Mouse (Mus musculus) forelimb bud, embryonic 11.5 days (tissue): ENCODE data around the gene 2010003K11Rik.

Source experiments
- DNase-seq: peaks from one replicate; pipeline ENCODE4 v3.0.0-alpha.2; 2012; ENCODE audit warnings: low read depth, low spot score

2010003K11Rik gene

GRCm38 (mm10) chr19:4497263-4497973, 965 bp downstream of the 2010003K11Rik start:
- DNase-seq: peak; percentile 87

DNA sequence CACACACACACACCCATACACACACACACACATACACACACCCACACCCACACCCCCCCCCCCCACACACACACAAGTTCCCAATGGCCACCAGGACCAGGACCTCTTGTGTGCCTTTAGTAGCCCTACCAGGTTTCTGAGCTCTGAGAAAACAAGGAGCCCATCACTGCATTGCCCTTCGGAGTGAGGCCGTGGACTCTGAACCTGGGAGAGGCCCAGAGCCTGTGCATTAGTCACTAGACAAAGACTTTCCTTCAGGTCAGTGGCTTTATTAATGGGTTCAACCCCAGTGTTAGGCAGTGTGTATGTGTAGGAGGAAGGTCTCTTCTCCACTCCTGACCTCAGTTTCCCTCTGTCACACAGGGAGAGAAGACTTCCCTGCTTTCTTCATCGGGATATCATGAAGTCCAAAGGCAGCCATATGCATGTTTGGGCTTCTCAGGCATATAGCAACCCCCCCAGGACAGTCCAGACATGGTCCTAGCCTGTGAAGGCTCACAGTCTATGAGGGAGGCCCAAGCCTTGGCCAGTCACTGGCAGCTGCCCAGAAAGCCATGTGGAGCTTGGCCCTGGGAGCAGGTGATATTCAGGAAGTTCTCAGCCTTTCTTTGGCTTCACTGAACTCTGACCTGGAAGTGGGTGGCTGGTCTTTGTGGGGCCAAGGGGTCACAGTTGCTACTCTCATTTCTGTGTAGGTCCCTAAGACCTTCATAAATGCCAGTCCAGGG, 1.7 kb downstream of the 2010003K11Rik start:
- DNase-seq: no peak

DNA sequence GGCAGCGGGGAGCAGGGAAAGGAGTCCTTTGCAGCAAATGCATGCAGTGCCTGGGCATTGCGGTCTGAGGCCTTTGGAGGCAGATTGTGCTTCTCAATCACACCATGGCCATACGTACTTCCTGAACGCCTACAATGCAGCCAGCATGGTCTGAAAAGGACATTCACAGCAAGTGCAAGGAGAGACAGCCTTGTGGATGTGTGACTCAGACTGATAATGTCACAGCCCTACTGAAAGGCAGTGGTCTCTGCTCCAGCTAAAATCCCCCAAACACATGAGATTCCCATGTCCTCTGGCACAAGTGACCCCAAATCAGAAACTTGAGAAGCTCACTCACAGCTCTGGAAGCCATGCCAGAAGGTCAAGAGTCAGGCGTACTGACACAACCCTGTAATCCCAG, 2.6 kb downstream of the 2010003K11Rik start:
- no peak for DNase-seq

DNA sequence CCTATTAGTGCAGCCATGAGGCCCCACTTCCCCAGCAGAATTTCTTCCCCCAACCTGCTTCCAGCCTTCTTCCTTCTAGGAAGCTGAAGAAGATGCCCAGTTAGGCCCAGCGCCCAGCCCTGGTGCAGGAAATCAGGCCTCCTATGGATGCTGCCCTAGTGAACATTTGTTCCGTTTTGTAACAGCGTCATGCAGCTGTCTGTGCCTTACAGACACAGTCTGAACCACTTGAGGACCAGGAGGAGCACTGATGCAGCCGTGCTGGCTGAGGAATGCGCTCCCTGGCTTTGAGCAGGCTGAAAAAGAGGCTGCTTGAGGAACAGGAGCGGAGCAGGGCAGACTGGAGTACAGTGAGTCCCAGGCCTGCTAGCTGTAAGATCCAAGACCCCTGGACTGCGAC, 3.7 kb downstream of the 2010003K11Rik start:
- DNase-seq: no peak

- DNase-seq: no peak
Observed at GRCm38 (mm10) chr19:4492526-4493296, 5.7 kb downstream of the 2010003K11Rik start.

GRCm38 (mm10) chr19:4491080-4491695, 7.2 kb downstream of the 2010003K11Rik start:
- no peak for DNase-seq

- no peak for DNase-seq
Observed at GRCm38 (mm10) chr19:4487877-4488276, 10.5 kb downstream of the 2010003K11Rik start.

GRCm38 (mm10) chr19:4485006-4485405, 13.4 kb downstream of the 2010003K11Rik start:
- DNase-seq: no peak

- DNase-seq: no peak
Observed at GRCm38 (mm10) chr19:4482111-4482859, 16.1 kb downstream of the 2010003K11Rik start.

DNA sequence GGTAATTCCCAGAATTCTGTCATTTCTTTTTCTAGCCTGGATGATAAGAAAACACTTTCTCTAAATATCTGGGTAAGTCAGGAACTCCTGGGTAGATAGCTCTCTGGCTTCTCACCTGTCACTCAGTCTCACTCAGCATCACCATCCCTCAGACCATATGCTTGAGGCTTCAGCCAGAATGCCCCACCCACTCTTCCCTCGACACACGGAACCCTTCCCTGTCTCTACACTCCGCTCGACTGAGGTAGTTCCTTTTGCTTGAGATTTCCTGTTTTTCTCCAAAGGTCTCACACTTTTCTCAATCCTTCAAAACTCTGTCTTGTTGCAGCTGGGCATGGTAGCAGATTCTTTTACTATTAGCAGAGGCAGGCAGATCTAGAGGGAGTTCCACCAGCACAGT, 17.1 kb downstream of the 2010003K11Rik start:
- DNase-seq: no peak

GRCm38 (mm10) chr19:4480041-4480440, 18.3 kb downstream of the 2010003K11Rik start:
- no peak for DNase-seq

- DNase-seq: no peak
Observed at GRCm38 (mm10) chr19:4478190-4478516, 20.2 kb downstream of the 2010003K11Rik start.

DNA sequence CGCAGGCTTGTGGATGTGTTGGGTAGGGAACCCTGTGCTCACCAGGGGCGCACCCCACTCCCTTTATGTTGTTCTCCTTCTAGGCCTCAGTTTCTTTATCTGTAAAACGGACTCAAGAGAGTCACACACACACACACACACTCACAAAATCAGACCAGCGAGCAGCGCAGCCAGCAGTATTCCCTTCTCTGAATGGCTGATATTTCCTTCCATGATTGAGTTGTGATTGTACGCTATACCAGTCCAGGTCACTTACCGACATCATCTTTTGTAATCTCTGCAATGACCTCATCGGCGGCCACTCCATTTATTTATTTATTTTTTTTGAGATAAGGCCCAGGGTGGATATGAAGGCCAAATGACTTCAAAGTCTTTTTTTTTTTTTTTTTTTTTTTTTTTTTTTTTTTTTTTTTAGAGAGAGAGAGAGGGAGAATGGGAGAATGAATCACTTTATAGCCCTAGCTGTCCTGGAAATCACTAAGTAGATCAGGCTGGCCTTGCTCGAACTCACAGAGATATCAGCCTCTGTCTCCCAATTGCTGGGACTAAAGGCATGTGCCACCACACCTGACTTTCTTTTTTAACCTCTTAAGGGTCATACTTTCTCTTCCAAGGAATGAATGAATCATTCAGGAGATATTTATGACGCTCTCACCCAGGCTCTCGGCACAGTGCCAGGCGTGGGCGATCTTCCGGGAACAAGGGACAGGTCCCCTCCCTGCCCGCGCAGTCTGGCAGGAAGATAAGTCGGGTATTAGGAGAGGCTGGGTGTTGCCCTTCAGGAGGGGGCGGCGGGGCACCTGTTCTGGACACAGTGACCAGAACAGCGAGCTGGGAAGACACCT, 20.8 kb downstream of the 2010003K11Rik start, which contains the start of gene Syt12:
TSS of gene Syt12 (minus strand) at position 103 of the 845 bp plus-strand sequence.
- DNase-seq: no peak

DNA sequence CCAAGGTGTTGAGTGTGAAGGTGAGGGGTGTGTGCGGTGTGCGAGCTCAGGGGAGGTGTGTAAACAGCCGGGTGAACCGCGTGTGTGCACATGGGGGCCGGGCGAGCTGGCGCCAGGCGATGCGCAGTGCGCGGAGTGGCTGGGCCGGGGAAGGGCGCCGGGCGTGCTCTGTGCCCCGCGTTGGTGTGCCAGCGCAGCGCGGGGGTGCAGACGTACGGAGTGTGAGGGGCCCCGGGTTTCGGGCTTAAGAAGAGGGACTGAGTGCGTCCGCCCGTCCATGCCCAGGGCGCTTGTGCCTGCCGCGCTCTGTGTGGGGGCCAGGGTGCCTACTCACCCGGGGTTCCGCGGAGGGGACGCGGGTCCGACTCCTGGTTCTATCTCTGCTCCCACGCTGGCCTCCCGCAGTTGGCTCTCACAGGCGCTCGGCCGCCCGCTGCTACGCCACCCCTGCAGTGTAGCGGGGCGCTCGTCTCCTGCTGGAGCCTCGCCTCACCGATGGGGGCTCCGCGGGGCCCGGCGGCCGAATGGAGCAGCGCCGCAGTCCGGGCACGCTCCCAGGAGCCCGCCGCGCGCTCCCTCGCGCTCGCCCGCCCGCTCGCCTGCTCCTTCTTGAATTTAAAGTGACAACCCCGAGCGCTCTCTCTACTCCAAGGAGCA, 21.7 kb downstream of the 2010003K11Rik start:
- DNase-seq: no peak

GRCm38 (mm10) chr19:4475224-4475925, 23.0 kb downstream of the 2010003K11Rik start:
- no peak for DNase-seq

DNA sequence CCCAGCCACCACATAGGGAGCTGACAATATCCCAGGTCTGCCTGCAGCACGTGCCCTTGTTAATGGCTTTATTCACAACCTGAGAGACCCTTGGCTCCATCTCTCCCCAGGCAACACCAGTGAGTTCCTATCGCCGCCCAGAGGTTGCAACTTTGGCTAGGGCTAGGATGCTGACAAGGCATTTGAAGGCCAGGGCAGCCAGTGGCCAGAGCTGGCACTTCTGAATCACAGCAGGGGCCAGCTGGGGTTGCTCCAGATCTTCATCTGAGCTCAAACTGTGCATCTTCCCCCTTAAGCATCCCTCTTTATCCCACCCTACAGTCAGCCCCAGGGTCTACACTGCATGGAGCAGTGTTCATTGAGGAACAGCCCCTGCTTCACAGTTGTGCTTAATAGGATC, 23.6 kb downstream of the 2010003K11Rik start:
- DNase-seq: no peak

- DNase-seq: no peak
Observed at GRCm38 (mm10) chr19:4473549-4473948, 24.8 kb downstream of the 2010003K11Rik start.

DNA sequence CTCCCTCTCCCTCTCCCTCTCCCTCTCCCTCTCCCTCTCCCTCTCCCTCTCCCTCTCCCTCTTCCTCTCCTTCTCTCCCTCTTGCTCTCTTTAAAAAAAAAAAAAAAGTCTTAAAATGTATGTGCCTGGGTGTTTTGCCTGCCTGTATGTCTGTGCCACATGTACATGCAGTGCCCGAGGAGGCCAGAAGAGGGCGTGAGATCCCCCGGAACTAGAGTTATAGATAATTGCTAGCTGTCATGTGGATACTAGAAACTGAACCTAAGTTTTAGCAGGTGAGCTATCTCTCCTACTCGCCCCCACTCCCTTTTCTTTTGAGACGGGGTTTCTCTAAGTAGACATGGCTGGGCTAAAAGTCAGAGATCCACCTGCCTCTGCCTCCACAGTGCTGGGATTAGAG, 30.0 kb downstream of the 2010003K11Rik start:
- DNase-seq: no peak

GRCm38 (mm10) chr19:4464666-4465065, 33.7 kb downstream of the 2010003K11Rik start:
- no peak for DNase-seq
